Mouse (Mus musculus): Measurements from ENCODE around the gene Gm49368. TPM values are rescaled to one million over a fixed set of nuclear protein-coding genes. Genes with fewer than 3 reads are reported as not detected.
"Not testable (repeated sequence)": the region's sequence is repeated elsewhere in the genome, so short reads cannot be mapped to it uniquely, and the experiment has no call there.

Gm49368 gene
- polyA plus RNA-seq, 1 experiment from 2014 or later = not detected

DNA sequence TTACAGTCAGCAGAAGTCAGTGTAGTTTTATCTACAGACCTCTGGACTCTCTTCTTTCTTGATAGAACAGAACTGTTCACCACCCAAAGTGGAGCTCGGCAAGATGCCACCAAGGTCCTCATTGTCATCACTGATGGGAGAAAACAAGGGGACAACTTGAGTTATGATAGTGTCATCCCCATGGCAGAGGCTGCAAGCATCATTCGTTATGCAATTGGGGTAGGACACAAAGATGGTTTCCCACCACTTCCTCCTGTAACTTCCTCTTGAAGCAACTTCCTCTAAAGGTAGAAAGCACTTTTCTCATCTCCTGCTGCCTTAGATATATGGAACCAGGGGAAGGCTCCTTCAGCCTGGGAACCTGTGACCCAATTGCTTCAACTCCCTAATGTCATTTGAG is 71.1 kb downstream of the Gm49368 start:
- H3K27me3 ChIP-seq = peaks cover 20% of the 10 kb centered on the region
- TF ChIP-seq CTCF (IDR thresholded peaks at IDR 0.05) = no peak
- DNase-seq (ENCODE audit: low read depth, low spot score) = no peak
- in situ Hi-C loops (cut with MboI; ENCODE audit: low pct_unique_long_range_greater_than_20kb) = no loop called here
- CTCF ChIA-PET = no interaction called here
- ATAC-seq = no peak
- POLR2A ChIA-PET = no interaction called here

DNA sequence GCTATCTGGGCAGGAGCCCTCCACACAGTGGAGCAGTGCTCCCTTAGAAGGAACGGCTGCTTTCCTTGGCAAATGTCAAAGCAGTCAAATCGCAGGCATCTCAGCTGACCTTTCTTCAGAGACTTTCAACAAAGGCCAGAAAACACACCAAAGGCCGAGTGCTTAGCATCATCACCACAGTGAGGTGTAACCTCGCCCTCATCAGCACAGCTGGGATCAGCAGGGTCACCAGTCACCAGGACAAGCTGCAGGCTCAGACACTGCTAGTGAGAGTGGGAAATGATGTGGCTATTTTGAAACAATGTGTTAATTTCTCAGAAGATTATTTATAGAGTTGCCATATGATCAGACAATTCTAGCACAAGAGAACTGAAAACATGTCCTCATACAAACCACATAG is 74.4 kb downstream of the Gm49368 start:
- ChIA-PET POLR2A (no interaction called here), CTCF (no interaction called here)
- in situ Hi-C loops (cut with MboI; ENCODE audit: low pct_unique_long_range_greater_than_20kb) = no loop called here
- DNase-seq (ENCODE audit: low read depth, low spot score) (no peak), ATAC-seq (no peak)
- H3K27me3 ChIP-seq = peaks cover 18% of the 10 kb centered on the region
- TF ChIP-seq CTCF (IDR thresholded peaks at IDR 0.05) = no peak

DNA sequence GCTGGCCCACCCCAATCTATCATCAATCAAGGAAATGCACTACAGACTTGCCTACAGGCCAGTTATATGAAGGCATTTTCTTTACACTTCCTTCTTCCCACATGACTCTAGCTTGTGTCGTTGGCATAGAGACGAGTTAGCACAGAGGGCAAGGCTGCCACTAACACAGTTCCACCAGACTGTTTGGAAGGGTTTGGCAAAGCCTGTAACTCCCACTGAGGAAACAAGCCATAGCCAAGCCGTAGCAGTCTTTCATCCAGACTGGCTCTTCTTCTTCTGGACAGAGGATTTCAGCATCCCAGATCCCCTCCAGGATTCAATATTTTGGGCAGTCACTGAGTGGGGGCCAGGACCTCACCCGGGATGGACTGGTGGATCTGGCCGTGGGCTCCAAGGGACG is 77.1 kb downstream of the Gm49368 start:
- ChIA-PET CTCF (no interaction called here), POLR2A (no interaction called here)
- TF ChIP-seq CTCF (IDR thresholded peaks at IDR 0.05) = no peak
- in situ Hi-C loops (cut with MboI; ENCODE audit: low pct_unique_long_range_greater_than_20kb) = no loop called here
- no peak for DNase-seq (ENCODE audit: low read depth, low spot score)
- no peak for ATAC-seq
- peaks cover 8% of the 10 kb centered on the region for H3K27me3 ChIP-seq

DNA sequence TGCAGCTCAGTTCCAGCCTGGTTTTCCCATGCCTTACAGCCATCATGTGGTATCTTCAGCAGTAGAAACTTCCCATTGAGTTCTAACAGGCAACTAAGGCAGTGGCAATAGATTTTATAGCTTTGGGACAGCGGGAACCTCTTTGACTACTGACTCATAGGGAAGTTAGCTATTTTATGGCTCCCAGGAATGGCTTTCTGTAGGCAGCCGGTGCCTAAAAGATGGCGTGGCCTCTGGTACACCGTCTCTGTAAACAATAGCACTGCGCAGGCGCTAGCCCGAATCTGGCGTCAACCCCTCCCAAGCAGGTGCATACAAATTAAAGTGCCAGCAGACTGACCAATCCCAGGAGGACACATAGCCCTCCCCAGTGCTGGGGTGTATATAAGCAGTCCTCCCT is 88.5 kb downstream of the Gm49368 start:
- H3K27me3 ChIP-seq = peaks cover 16% of the 10 kb centered on the region
- ChIA-PET CTCF (no interaction called here), POLR2A (no interaction called here)
- ATAC-seq = no peak
- in situ Hi-C loops (cut with MboI; ENCODE audit: low pct_unique_long_range_greater_than_20kb) = no loop called here
- no peak for DNase-seq (ENCODE audit: low read depth, low spot score)
- TF ChIP-seq CTCF (IDR thresholded peaks at IDR 0.05) = no peak

DNA sequence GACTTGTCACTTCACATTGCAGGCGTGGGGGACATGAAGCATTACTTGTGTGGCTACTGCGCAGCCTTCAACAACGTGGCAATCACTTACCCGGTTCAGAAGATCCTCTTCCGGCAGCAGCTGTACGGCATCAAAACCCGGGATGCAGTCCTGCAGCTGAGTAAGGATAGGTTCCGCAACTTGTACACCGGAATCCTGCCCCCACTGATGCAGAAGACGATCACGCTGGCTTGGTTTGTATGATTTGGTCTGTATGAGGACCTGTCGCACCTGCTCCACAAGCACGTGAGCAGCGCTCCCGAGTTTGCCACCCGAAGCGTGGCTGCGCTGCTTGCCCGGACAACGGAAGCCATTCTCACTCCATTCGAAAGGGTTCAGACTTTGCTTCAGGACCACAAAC is 91.6 kb downstream of the Gm49368 start, which contains the start of gene Itgad:
Gene Itgad (plus strand): TSS at position 301 of the 400 bp plus-strand sequence.
- no peak for TF ChIP-seq CTCF (IDR thresholded peaks at IDR 0.05)
- peaks cover 9% of the 10 kb centered on the region for H3K27me3 ChIP-seq
- ATAC-seq = no peak
- DNase-seq (ENCODE audit: low read depth, low spot score) = no peak
- ChIA-PET CTCF (no interaction called here), POLR2A (no interaction called here)
- in situ Hi-C loops (cut with MboI; ENCODE audit: low pct_unique_long_range_greater_than_20kb) = no loop called here

DNA sequence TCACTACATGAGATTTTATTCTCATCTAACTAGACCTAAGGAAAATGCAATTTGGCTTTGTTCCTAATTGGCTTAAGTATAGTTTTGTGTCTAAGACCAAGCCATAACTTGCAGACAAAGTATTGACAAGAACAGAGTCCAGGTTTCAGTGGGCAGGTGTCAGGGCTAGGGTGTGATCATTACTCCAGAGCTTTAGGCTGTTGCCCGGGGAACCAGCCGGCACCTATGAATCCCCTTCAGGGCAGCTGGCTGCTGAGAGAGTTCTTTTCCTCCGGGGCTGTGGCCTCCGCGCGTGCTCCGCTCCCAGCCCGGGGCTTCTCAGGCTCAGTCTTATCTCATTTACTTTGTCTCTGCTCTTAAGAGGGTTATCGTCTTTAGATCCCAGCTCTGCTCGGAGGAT is 92.4 kb downstream of the Gm49368 start:
- DNase-seq (ENCODE audit: low read depth, low spot score) (no peak), ATAC-seq (no peak)
- POLR2A ChIA-PET = no interaction called here
- TF ChIP-seq CTCF (IDR thresholded peaks at IDR 0.05) = no peak
- CTCF ChIA-PET = no interaction called here
- in situ Hi-C loops (cut with MboI; ENCODE audit: low pct_unique_long_range_greater_than_20kb) = no loop called here
- H3K27me3 ChIP-seq = peaks cover 15% of the 10 kb centered on the region

DNA sequence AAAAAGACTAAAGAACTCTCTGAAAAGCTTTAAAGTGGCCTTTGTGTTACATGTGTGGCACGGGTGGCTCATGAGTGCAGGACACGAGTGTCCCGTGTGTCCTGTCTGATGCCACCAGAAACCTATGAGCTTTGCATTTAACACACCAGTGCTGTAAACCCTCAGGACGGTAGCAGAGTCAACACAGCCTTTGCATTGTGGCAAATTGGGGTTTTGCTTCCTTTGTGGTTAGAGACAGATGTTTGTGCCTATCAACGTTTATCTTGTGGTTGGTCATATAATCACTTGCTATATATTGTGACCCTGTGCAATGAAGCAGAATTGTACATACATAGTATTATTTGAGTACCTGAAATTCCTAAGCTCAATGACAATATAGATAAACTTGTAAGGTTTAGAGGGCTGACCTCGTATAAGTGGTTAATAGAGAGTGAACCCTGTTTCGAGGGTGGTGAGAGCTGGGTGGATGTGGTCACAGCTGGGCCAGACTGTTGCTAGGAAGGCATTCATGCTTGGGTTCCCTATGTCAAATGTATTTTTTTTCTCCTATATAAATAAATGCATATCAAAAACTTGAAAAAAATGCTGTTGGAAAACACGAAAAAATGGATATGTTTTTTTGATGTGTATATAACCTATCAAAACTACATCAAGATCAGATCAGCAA is 96.3 kb downstream of the Gm49368 start:
- POLR2A ChIA-PET; H3K27me3 ChIP-seq; CTCF ChIA-PET; in situ Hi-C loops (cut with MboI; ENCODE audit: low pct_unique_long_range_greater_than_20kb); ATAC-seq; DNase-seq (ENCODE audit: low read depth, low spot score): not testable (repeated sequence)

DNA sequence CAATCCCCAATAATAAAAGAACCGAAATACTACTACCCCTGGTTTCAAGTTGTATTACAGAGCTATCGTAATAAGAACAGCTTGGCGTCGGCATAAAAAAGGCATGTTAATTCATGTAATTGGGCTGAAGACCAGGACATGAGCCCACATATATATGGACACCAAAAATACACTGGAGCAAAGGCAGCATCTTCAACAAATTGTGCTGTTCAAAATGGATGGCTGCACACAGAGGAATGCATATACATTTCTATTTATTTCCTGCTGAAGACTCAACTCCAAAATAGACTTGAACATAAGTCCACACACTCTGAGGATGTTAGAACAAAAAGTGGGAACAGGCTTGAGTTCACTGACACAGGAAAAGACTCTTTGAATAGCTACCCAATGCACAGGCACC is 101.5 kb downstream of the Gm49368 start:
- DNase-seq (ENCODE audit: low read depth, low spot score) (no peak), ATAC-seq (no peak)
- ChIA-PET POLR2A (no interaction called here), CTCF (no interaction called here)
- in situ Hi-C loops (cut with MboI; ENCODE audit: low pct_unique_long_range_greater_than_20kb) = no loop called here
- TF ChIP-seq CTCF (IDR thresholded peaks at IDR 0.05) = no peak
- peaks cover 9% of the 10 kb centered on the region for H3K27me3 ChIP-seq

DNA sequence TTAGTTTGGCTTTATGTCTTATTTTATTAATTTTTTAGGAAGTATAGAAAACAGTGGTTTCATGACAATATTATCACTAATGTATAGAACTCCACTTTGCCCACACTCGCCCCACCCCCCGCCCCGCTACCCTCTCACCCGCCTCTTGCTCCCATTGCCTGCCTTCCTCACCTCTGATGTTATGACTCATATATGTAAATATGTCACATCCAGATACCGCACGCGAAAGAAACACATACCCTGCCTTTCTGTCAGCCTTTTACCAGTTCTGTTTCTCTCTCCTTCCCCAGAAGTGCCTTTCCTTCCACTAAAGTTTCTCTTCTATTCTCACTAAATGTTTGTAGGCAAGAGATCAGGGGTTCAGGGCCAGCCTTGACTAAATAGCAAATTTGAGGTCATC is 103.9 kb downstream of the Gm49368 start:
- no peak for TF ChIP-seq CTCF (IDR thresholded peaks at IDR 0.05)
- ChIA-PET CTCF (no interaction called here), POLR2A (no interaction called here)
- in situ Hi-C loops (cut with MboI; ENCODE audit: low pct_unique_long_range_greater_than_20kb) = no loop called here
- peaks cover 3% of the 10 kb centered on the region for H3K27me3 ChIP-seq
- DNase-seq (ENCODE audit: low read depth, low spot score) (no peak), ATAC-seq (no peak)

DNA sequence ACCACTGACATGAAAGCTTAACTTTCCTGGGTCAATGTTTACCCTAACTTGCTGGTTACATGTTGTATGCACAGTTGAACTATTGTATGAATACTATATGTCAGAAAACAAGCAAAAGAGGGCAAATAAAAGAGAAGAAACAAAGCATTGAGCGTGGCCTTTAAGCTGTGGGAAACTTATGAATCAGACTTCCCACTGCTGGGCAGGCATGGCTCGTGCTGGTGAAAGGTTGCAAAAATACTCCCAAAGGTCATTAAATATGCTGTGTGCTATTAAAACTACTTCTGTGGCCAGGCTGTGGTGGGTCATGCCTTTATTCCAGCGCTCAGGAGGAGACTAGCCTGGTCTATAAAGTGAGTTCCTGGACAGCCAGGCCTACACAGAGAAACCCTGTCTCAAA is 107.5 kb downstream of the Gm49368 start:
- TF ChIP-seq CTCF (IDR thresholded peaks at IDR 0.05) = no peak
- ChIA-PET POLR2A (no interaction called here), CTCF (no interaction called here)
- in situ Hi-C loops (cut with MboI; ENCODE audit: low pct_unique_long_range_greater_than_20kb) = no loop called here
- DNase-seq (ENCODE audit: low read depth, low spot score) = no peak
- H3K27me3 ChIP-seq = no peaks in the 10 kb centered on the region
- ATAC-seq = no peak

Other genes with a start within 250 kb of the Gm49368 start
- 133 TPM for gene Stx4a, start 238.4 kb upstream of the Gm49368 start, polyA plus RNA-seq (2021)
- 0.23 TPM for gene Stx1b, start 238.1 kb upstream of the Gm49368 start, polyA plus RNA-seq (2021)
- gene Zfp646, start 186.5 kb upstream of the Gm49368 start, polyA plus RNA-seq (2021) = 22.3 TPM
- gene Zfp668, start 185.9 kb upstream of the Gm49368 start, polyA plus RNA-seq (2021) = 8.9 TPM
- gene Prss53, start 171.7 kb upstream of the Gm49368 start, polyA plus RNA-seq (2021) = 0.45 TPM
- gene Gm21974, start 167.2 kb upstream of the Gm49368 start, polyA plus RNA-seq (2021) = not detected
- gene Vkorc1, start 167.1 kb upstream of the Gm49368 start, polyA plus RNA-seq (2021) = 77.0 TPM
- 75.7 TPM for gene Bckdk, start 158.6 kb upstream of the Gm49368 start, polyA plus RNA-seq (2021)
- gene Kat8, start 150.2 kb upstream of the Gm49368 start, polyA plus RNA-seq (2021) = 22.1 TPM
- 0.05 TPM for gene Prss8, start 132.6 kb upstream of the Gm49368 start, polyA plus RNA-seq (2021)
- 6.8 TPM for gene Prss36, start 116.0 kb upstream of the Gm49368 start, polyA plus RNA-seq (2021)
- 469 TPM for gene Fus, start 95.2 kb upstream of the Gm49368 start, polyA plus RNA-seq (2021)
- gene Pycard, start 68.8 kb upstream of the Gm49368 start, polyA plus RNA-seq (2021) = 0.10 TPM
- 0.17 TPM for gene Trim72, start 58.7 kb upstream of the Gm49368 start, polyA plus RNA-seq (2021)
- gene Itgam, start within 50 bp of the Gm49368 start, polyA plus RNA-seq (2021) = not detected
- gene Itgax, start 66.9 kb downstream of the Gm49368 start, polyA plus RNA-seq (2021) = 0.01 TPM
- not detected for gene Itgad, start 91.7 kb downstream of the Gm49368 start, polyA plus RNA-seq (2021)
- gene Cox6a2, start 143.7 kb downstream of the Gm49368 start, polyA plus RNA-seq (2021) = 0.30 TPM
- gene Armc5, start 174.7 kb downstream of the Gm49368 start, polyA plus RNA-seq (2021) = 17.3 TPM
- 5.4 TPM for gene 9130023H24Rik, start 175.3 kb downstream of the Gm49368 start, polyA plus RNA-seq (2021)
- 98.6 TPM for gene Tgfb1i1, start 184.1 kb downstream of the Gm49368 start, polyA plus RNA-seq (2021)
- gene Slc5a2, start 203.0 kb downstream of the Gm49368 start, polyA plus RNA-seq (2021) = 0.27 TPM
- 25.3 TPM for gene BC017158, start 235.5 kb downstream of the Gm49368 start, polyA plus RNA-seq (2021)